Mouse (Mus musculus): ENCODE results near the gene Cerk.
"Not testable (repeated sequence)": the region's sequence is repeated elsewhere in the genome, so short reads cannot be mapped to it uniquely, and the experiment has no call there.

Gene Cerk

DNA sequence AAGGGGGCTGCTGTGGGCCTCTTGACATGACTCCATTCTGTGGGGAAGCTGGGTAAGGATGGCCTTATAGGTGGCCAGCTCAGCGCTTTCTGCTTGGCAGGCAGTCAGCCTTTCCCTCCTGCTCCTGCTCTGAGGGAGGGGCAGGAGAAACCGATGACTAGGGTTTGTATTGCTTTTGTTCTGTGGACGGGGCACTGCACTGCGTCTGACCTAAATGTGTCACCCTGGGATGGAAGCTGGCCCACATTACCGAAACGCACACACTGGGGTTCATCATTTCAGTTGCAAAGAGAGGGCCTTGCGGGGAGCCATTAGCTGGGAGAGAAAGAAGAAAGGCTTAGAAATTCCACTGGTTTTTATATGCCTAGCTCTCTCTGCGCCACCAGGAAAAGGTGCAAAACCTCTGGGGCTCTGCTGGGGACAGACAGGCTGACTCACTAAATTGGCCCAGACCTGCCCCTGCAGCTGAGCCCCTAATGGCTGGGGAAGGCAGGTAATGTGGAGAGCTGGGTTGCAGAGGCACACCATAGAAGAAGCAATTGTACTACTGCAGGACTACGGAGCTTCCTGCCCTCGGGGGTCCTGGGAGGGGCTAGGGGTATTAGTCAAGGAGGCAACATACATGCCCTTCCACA lies 73.1 kb downstream of the Cerk start:
- no peak for DNase-seq (ENCODE audit: low read depth)

GRCm38 (mm10) chr15:86110361-86111103 lies 75.4 kb downstream of the Cerk start:
- DNase-seq (ENCODE audit: low read depth), result no peak

DNA sequence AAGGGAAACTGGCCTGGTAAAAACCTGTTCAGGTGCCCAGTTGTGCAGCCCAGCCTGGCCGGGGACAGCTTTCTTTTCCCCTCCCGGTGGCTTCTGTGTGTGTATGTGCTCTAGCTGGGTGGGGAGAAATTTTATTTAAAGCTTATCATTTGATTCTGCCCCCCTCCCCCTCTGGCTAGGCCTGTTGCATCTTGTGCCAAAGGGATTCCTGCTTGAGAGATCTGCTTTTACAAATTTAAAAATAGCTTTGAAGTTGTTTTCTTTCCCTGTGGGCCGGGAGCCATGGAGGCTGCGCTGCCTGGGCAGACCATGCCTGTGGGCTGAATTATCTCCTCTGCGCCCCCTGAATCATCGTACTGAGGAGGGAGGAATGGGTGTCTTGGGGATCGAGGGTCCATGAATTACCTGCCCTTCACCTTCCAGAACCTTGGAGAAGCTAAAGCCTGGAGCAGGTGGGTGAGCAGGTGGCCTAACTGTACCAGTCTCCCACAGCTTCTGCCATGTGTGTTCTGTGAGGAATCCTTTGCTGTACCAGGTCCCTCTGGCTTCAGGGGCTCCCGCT lies 76.2 kb downstream of the Cerk start:
- no peak for DNase-seq (ENCODE audit: low read depth)

GRCm38 (mm10) chr15:86109245-86109644 lies 76.7 kb downstream of the Cerk start:
- DNase-seq (ENCODE audit: low read depth), result no peak

DNA sequence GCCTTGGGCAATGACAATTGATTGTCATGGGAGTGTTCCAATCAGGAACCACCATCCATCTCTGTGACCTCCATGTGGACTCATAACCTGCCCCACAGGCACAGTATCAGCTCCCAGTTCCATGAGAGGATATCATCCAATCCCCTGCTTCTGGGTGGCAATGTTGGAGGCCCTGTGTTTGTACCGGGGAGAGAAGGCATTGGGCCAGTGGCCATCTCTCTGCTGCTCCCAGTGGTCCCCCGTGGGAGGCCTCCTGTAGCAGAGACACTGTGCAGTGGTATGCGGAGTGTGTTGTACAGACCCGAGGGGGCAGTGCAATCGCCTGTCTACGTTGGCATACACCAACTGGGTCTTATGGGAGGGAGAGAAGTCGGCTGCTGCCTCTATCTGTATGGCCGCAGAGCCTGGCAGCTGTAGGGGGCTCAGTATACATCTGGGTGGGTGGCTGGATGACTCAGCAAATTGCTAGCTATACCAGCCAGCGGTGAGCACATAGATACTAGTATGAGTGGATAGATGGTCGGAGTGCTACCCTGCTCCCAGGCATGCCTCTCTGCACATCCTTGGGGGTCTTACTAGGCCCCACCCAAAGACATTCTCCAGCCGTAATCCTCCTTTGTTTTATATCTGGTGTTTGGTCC lies 78.0 kb downstream of the Cerk start:
- peak; percentile 25 for DNase-seq (ENCODE audit: low read depth)

DNA sequence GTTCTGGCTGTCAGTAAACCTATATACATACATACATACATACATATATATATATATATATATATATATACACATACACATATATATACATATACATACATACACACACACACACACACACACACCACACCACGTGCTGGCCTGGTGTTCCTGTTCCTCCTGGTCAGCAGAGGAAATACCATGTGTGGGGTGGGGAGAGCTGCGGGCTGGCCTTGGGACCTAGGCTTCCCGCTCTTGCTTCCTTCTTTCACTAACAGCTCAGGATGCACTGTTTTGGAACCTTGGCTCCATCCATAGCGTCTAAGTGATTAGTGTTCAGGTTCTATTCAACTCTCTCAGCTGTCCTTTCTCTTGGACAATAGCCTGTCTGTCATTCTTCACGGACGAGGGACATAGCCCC lies 80.2 kb downstream of the Cerk start:
- no peak for DNase-seq (ENCODE audit: low read depth)

- DNase-seq (ENCODE audit: low read depth), result peak; percentile 90
These were observed 80.6 kb downstream of the Cerk start for GRCm38 (mm10) chr15:86105345-86105697.

DNA sequence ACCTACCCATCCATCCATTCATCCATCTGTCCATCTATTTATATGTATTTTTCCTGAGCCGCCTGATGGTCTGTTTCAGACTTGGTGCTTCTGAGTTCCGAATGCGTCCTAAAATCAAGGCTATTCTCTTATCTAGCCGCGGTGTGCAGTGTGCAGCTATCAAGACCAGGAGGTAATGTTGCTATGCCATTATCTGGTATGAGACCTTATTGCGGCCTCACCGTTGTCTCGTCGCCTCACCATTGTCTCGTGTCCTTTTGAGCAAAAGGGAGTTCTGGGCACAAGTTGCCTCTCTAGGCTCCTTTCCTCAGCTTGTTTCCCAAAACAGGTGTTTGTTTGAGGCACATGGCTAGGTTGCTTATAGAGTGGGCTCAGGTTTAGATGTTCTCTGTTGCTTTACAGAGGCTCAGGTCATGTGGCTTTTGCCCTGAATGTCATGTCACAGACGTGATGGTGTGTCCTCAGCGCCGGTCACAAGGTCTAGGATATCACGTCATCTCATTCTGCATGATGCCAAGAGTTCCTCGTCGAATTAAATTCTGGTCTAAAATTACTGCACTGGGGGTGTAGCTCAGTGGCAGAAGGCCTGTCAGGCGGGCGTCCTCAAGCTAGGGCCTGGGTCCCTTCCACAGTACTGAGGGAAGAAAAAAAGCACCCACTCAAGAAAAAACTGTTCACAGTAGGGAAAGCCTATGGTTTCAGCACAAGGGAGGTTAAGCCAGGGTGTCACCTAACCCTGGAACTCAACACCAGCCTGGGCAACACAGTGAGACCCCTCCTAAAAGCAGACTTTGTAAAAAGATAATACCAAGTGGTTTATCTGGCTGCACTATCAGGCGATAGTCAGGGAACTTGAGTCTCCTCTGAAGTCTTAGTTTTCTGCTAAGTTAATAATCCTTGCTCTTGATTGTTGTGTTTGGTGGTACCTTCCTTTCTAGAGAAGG lies 81.3 kb downstream of the Cerk start:
- peak; percentile 51 for DNase-seq (ENCODE audit: low read depth)

GRCm38 (mm10) chr15:86102308-86102707 lies 83.6 kb downstream of the Cerk start:
- DNase-seq (ENCODE audit: low read depth), result no peak

GRCm38 (mm10) chr15:86101585-86101984 lies 84.4 kb downstream of the Cerk start:
- DNase-seq (ENCODE audit: low read depth), result no peak

GRCm38 (mm10) chr15:86097871-86098270 lies 88.1 kb downstream of the Cerk start:
- no peak for DNase-seq (ENCODE audit: low read depth)

- DNase-seq (ENCODE audit: low read depth), result not testable (repeated sequence)
These were observed 89.3 kb downstream of the Cerk start for GRCm38 (mm10) chr15:86096604-86097020.

DNA sequence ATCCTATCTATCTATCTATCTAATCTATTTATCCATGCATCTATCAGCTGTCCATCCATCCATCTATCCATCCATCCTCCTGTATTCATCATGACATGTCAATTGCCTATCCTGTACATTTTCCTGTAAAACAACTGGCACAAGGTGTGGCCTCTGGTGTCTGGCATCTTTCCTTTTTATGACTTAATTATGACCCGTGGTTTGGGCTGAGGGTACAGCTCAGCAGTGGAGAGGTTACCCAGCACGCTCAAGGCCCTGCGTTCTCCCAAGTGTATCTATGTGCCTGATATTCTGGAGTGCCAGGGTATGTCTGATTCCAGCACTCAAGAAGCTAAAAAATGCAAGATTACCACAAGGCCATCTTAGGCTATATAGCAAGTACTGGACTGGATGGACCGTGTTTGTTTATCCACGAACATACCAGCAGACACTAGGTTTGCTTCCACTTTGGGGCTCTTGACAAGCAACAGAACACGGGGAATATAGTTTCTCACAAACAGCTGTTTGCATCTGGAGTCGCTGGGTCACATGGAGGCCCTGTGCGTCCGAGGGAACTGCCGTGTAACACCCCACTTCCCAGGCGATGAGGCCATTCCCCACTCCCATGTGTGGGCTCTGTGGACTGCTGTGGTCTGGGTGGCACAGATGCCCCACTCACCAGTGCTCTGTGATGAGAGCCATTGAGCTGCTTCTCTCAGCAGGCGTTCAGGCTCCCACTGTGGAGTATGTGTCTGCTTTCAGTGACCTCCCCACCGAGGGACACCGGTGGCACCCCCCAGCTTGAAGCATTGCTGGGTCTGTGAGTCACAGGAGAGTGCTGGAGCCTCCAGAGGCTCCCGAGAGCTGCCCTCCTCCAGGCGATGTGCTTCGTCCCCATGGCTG lies 90.0 kb downstream of the Cerk start:
- no peak for DNase-seq (ENCODE audit: low read depth)

- no peak for DNase-seq (ENCODE audit: low read depth)
These were observed 91.4 kb downstream of the Cerk start for GRCm38 (mm10) chr15:86094324-86095121.

GRCm38 (mm10) chr15:86093236-86093635 lies 92.7 kb downstream of the Cerk start:
- DNase-seq (ENCODE audit: low read depth), result no peak

DNA sequence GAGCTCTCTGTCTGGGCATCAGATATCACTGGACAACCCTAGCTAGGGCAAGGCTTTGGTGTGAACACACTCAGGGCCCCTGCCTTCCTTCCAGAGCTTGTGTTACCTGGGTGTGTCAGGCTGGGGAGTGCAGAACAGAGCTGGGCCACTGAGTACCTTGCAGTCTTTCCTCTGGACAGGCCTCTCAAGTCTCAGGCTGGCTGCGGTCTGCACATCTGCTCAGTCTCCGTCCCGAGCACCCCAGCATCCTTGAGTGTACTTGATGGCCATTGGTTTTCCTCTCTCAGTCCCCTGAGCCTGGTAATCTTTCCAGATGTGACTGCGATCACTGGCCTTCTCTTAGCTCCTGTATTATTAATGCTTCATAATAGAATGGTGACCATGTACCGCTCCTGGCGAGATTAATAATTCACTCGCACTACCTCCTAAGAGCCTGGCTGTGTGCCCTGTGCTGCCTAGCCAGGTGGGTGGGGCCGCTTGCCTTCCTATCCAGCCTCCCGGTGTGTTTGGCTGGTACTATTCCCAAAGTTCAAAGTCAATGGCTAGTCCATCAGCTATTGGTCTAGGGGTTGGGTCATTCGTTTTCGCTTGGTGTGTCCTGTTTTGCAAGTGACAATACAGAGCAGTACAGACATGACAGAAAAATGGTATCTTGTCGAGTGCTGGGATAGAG lies 93.8 kb downstream of the Cerk start:
- no peak for DNase-seq (ENCODE audit: low read depth)

GRCm38 (mm10) chr15:86091201-86091997 lies 94.5 kb downstream of the Cerk start:
- no peak for DNase-seq (ENCODE audit: low read depth)

- DNase-seq (ENCODE audit: low read depth), result no peak
These were observed 95.4 kb downstream of the Cerk start for GRCm38 (mm10) chr15:86090578-86090977.
